Mouse (Mus musculus) macrophage (primary cell): ENCODE measurements around the gene Ces1f. TPM values are rescaled to one million over a fixed set of nuclear protein-coding genes. Genes with fewer than 3 reads are reported as not detected.
"Not testable (repeated sequence)": the region's sequence is repeated elsewhere in the genome, so short reads cannot be mapped to it uniquely, and the experiment has no call there.

ENCODE experiments used
- H3K27ac ChIP-seq: fragments of 350-480 bp; formaldehyde crosslinking; 2 replicates; pipeline ENCODE4 v1.9.0; 2021
- H3K36me3 ChIP-seq: fragments of 350-480 bp; formaldehyde crosslinking; 2 replicates; pipeline ENCODE4 v1.9.0; 2021; ENCODE audit errors: inconsistent target
- H3K4me3 ChIP-seq: fragments of 350-480 bp; formaldehyde crosslinking; 2 replicates; pipeline ENCODE4 v1.9.0; 2021; ENCODE audit errors: inconsistent target
- H3K79me2 ChIP-seq: fragments of 350-480 bp; formaldehyde crosslinking; 2 replicates; pipeline ENCODE4 v1.9.0; 2021; ENCODE audit errors: inconsistent target
- WGBS: methylation state at CpG from one replicate; pipeline ENCODE4 v1.1.7; 2026; ENCODE audit warnings: inconsistent platforms; ENCODE audit not compliant: missing documents; 5-methylcytosine and 5-hydroxymethylcytosine counted together
- polyA plus RNA-seq: library from polyadenylated mRNA; stranded (reverse); fragments of 250-400 nt; gene quantifications from 3 replicates; pipeline ENCODE4 v1.2.4, GENCODE M21; 2018; ENCODE audit warnings: inconsistent platforms

The Ces1f gene
- polyA plus RNA-seq, 1 experiment from 2014 or later = not detected

- WGBS = 83% methylated on average over 1 of the region's 1 CpGs
- H3K36me3 ChIP-seq = no peaks in the 10 kb centered on the region
- no peaks in the 10 kb centered on the region for H3K79me2 ChIP-seq
- no peak overlapping the region for H3K4me3 ChIP-seq
- no peak overlapping the region for H3K27ac ChIP-seq
These were observed 44.8 kb downstream of the Ces1f start for GRCm38 (mm10) chr8:93234706-93235105.

- Histone ChIP-seq H3K79me2 (no peaks in the 10 kb centered on the region), H3K36me3 (no peaks in the 10 kb centered on the region), H3K4me3 (no peak overlapping the region), H3K27ac (no peak overlapping the region)
- WGBS = 78% methylated on average over 6 of the region's 6 CpGs
These were observed 45.5 kb downstream of the Ces1f start for GRCm38 (mm10) chr8:93234068-93234467.

DNA sequence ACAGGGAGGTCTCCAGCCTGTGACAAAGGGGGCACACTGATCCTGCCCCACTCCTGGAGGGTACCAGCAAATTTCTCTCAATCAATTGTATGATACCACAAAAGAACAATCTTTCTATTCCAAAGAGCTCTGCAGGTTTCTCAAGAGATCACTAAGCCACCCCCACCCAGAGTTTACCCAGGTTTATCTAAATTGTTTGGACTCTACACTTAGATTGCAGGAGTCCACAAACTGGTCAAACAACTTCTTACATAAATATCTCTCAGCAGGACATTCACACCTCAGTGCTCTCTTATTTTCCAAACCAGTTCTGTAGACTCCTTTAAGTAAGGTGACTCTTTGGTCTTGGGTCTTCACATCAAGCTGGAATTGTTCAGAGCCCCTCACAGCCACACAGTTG lies 50.1 kb downstream of the Ces1f start, which contains the start of gene Ces1e:
Ces1e (minus strand) TSS at position 174 of the 400 bp plus-strand sequence.
- Histone ChIP-seq H3K4me3 (no peak within 1 kb of the TSS), H3K79me2 (no peaks in the 10 kb centered on the region), H3K27ac (no peak within 1 kb of the TSS), H3K36me3 (no peaks in the 10 kb centered on the region)

GRCm38 (mm10) chr8:93228673-93229370 lies 50.7 kb downstream of the Ces1f start:
- no peak overlapping the region for H3K4me3 ChIP-seq
- WGBS = 73% methylated on average over 11 of the region's 11 CpGs
- no peak overlapping the region for H3K27ac ChIP-seq
- no peaks in the 10 kb centered on the region for H3K36me3 ChIP-seq
- no peaks in the 10 kb centered on the region for H3K79me2 ChIP-seq

GRCm38 (mm10) chr8:93226471-93226870 lies 53.1 kb downstream of the Ces1f start:
- H3K27ac ChIP-seq, H3K4me3 ChIP-seq, H3K79me2 ChIP-seq, H3K36me3 ChIP-seq: not testable (repeated sequence)
- WGBS = no CpG with 5 or more reads among the region's 1 CpGs

GRCm38 (mm10) chr8:93221896-93222295 lies 57.7 kb downstream of the Ces1f start:
- Histone ChIP-seq H3K79me2 (no peaks in the 10 kb centered on the region), H3K36me3 (no peaks in the 10 kb centered on the region), H3K27ac (no peak overlapping the region), H3K4me3 (no peak overlapping the region)
- WGBS = 79% methylated on average over 3 of the region's 3 CpGs

GRCm38 (mm10) chr8:93217867-93218266 lies 61.7 kb downstream of the Ces1f start:
- Histone ChIP-seq H3K4me3 (no peak overlapping the region), H3K36me3 (no peaks in the 10 kb centered on the region), H3K79me2 (no peaks in the 10 kb centered on the region), H3K27ac (no peak overlapping the region)
- 84% methylated on average over 4 of the region's 4 CpGs for WGBS

GRCm38 (mm10) chr8:93217375-93217774 lies 62.2 kb downstream of the Ces1f start:
- H3K79me2 ChIP-seq = no peaks in the 10 kb centered on the region
- H3K36me3 ChIP-seq = no peaks in the 10 kb centered on the region
- WGBS = 71% methylated on average over 1 of the region's 1 CpGs
- no peak overlapping the region for H3K27ac ChIP-seq
- H3K4me3 ChIP-seq = no peak overlapping the region

DNA sequence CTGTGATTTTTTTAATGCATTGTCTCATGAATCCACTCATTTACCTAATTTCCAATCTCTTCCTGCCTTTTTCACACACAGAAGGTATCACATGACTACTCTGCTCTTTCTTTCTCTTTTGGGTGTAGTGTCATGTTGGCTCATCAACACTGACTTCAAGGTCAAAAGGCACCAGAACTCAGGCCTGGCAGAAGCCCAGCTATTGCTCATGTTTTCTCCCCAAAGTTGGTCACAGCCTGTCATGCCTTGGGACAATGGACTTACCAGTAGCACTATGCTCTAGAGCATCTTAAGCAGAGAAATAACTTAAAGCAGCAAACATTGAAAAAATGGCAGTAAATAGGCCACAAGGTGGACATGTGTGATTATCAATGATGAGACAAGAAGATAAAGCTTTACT lies 68.5 kb downstream of the Ces1f start:
- no peak overlapping the region for H3K4me3 ChIP-seq
- H3K36me3 ChIP-seq = no peaks in the 10 kb centered on the region
- no peaks in the 10 kb centered on the region for H3K79me2 ChIP-seq
- H3K27ac ChIP-seq = no peak overlapping the region

Other genes starting within 250 kb of the Ces1f start
- not detected in 3 replicates for gene Ces1a, start 231.6 kb downstream of the Ces1f start, polyA plus RNA-seq
- not detected in 3 replicates for gene Ces1b, start 199.7 kb downstream of the Ces1f start, polyA plus RNA-seq
- not detected in 3 replicates for gene Ces1c, start 148.5 kb downstream of the Ces1f start, polyA plus RNA-seq
- not detected in 3 replicates for gene Ces1d, start 81.9 kb downstream of the Ces1f start, polyA plus RNA-seq
- gene Ces1e, start 50.1 kb downstream of the Ces1f start, polyA plus RNA-seq = not detected in 3 replicates
- gene Ces1g, start 57.6 kb upstream of the Ces1f start, polyA plus RNA-seq = not detected in 3 replicates
- not detected in 3 replicates for gene Ces1h, start 100.0 kb upstream of the Ces1f start, polyA plus RNA-seq